Mouse (Mus musculus) megakaryocyte, embryonic 14.5 days (primary cell): Measurements from ENCODE around the gene Inhbc. TPM values are rescaled to one million over a fixed set of nuclear protein-coding genes. Genes with fewer than 3 reads are reported as not detected.
A peak's percentile ranks its signal among the peaks of the same experiment; 100 is the strongest.

Source experiments
- H3K27me3 ChIP-seq: replicated peaks from 2 replicates; pipeline ENCODE3; 2012; ENCODE audit warnings: inconsistent platforms
- H3K36me3 ChIP-seq: replicated peaks from 2 replicates; pipeline ENCODE3; 2012; ENCODE audit warnings: low read length, inconsistent platforms, mixed read lengths
- H3K4me1 ChIP-seq: 2 replicates; pipeline ENCODE4 v1.6.1; 2012; ENCODE audit warnings: inconsistent platforms
- H3K4me3 ChIP-seq: replicated peaks from 2 replicates; pipeline ENCODE3; 2012; ENCODE audit warnings: moderate library complexity, mild to moderate bottlenecking, inconsistent platforms
- H3K9me3 ChIP-seq: 2 replicates; pipeline ENCODE4 v1.6.1; 2012; ENCODE audit warnings: inconsistent platforms
- FLI1 ChIP-seq: IDR thresholded peaks from 2 replicates; pipeline ENCODE4 v1.6.1; 2012; ENCODE audit warnings: low read length, inconsistent platforms, mixed read lengths
- GATA1 ChIP-seq: IDR thresholded peaks from 3 replicates; pipeline ENCODE4 v1.6.1; 2012; ENCODE audit warnings: mixed read lengths, low read length, inconsistent platforms, borderline replicate concordance
- polyA plus RNA-seq: library from polyadenylated mRNA; stranded (reverse); fragments of >175 nt; gene quantifications from 2 replicates; pipeline ENCODE4 v1.2.3, GENCODE M21; 2012; ENCODE audit warnings: low replicate concordance; ENCODE audit not compliant: insufficient read depth

Gene Inhbc
- polyA plus RNA-seq, 1 experiment: not detected

DNA sequence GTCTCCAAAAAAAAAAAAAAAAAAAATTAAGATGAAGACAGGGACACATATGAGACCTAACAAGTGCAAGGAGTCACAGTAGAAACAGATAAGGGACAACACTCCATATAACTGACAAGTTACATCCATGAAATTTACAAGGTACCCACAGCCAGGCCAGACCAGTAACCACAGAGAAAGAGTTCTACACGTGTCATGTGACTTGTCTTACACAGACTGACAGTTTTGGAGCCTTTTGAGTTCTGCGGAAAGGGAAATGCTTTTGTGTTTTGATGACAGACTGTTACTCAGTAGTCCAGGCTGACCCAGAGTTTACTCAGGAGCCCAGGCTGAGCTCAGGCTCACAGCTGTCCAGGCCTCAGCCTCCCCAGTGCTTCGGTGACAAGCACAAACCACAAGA lies 27.2 kb downstream of the Inhbc start:
- H3K4me1 ChIP-seq: peaks cover 38% of the 10 kb centered on the region
- peaks cover 21% of the 10 kb centered on the region for H3K9me3 ChIP-seq
- no peak overlapping the region for H3K4me3 ChIP-seq
- no peaks in the 10 kb centered on the region for H3K36me3 ChIP-seq
- no peak for TF ChIP-seq GATA1
- no peak for TF ChIP-seq FLI1
- H3K27me3 ChIP-seq: peaks cover 36% of the 10 kb centered on the region

DNA sequence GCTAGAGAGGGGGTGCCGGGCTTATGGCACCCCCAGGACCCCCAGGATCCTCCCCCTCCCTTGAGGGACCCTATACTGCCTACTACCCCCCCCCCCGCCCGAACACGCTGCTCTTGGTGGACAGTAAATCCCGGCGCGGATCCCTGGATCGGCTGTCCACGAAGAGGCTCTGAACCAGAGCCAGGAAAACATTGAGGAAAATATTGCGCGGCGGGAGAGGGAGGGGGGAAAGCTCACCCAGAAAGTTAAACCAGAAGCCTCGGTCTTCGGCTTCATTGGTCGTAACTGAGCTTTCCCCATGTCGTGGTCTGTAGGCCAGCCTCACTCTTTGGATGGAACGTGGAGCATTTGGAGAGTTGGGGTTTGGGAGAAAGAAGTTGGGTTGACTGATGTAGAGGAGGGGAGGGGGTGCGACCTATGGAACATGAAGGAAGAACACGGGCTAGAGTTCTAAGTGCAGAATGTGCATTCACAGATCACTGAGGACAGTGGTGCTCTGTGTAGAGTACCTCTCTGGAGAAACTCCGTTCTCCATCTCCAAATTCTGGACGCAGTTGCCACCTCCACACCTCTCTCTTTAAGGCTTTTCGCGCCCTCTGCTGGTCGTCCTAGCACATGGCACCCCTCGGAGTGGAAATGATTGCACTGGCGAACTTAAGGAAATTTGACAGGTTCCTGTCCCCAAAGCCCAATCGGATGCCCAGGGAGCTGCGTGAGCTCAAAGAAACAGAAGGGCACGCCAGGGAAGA lies 28.2 kb downstream of the Inhbc start, which contains the start of gene Gli1:
Gli1 (minus strand) TSS at position 84 of the 749 bp plus-strand sequence.
- peaks cover 38% of the 10 kb centered on the region for H3K4me1 ChIP-seq
- H3K27me3 ChIP-seq: peaks cover 46% of the 10 kb centered on the region
- H3K36me3 ChIP-seq: no peaks in the 10 kb centered on the region
- TF ChIP-seq FLI1: no peak
- peak within 1 kb of the TSS; percentile 87 for H3K4me3 ChIP-seq
- H3K9me3 ChIP-seq: peaks cover 21% of the 10 kb centered on the region

GRCm38 (mm10) chr10:127341360-127341690 lies 28.9 kb downstream of the Inhbc start:
- peaks cover 38% of the 10 kb centered on the region for H3K4me1 ChIP-seq
- peaks cover 53% of the 10 kb centered on the region for H3K27me3 ChIP-seq
- H3K4me3 ChIP-seq: peak overlapping the region; percentile 87
- TF ChIP-seq GATA1 (no peak), FLI1 (no peak)
- H3K9me3 ChIP-seq: peaks cover 20% of the 10 kb centered on the region
- no peaks in the 10 kb centered on the region for H3K36me3 ChIP-seq

- Histone ChIP-seq H3K9me3 (peaks cover 15% of the 10 kb centered on the region), H3K36me3 (no peaks in the 10 kb centered on the region), H3K4me1 (peaks cover 38% of the 10 kb centered on the region), H3K4me3 (peak overlapping the region; percentile 92), H3K27me3 (peaks cover 56% of the 10 kb centered on the region)
- TF ChIP-seq FLI1 (no peak), GATA1 (no peak)
These were observed 29.5 kb downstream of the Inhbc start for GRCm38 (mm10) chr10:127340577-127341359.

GRCm38 (mm10) chr10:127339683-127340576 lies 30.3 kb downstream of the Inhbc start:
- Histone ChIP-seq H3K4me1 (peaks cover 38% of the 10 kb centered on the region), H3K27me3 (peaks cover 51% of the 10 kb centered on the region), H3K4me3 (peak overlapping the region; percentile 92), H3K36me3 (no peaks in the 10 kb centered on the region), H3K9me3 (peaks cover 7% of the 10 kb centered on the region)
- TF ChIP-seq GATA1 (no peak), FLI1 (no peak)

- peaks cover 50% of the 10 kb centered on the region for H3K27me3 ChIP-seq
- H3K9me3 ChIP-seq: no peaks in the 10 kb centered on the region
- peaks cover 38% of the 10 kb centered on the region for H3K4me1 ChIP-seq
- TF ChIP-seq GATA1 (no peak), FLI1 (no peak)
- H3K36me3 ChIP-seq: no peaks in the 10 kb centered on the region
- H3K4me3 ChIP-seq: peak overlapping the region; percentile 92
These were observed 31.1 kb downstream of the Inhbc start for GRCm38 (mm10) chr10:127338930-127339682.

- TF ChIP-seq FLI1 (no peak), GATA1 (no peak)
- no peak overlapping the region for H3K4me3 ChIP-seq
- H3K27me3 ChIP-seq: peaks cover 52% of the 10 kb centered on the region
- peaks cover 37% of the 10 kb centered on the region for H3K4me1 ChIP-seq
- H3K36me3 ChIP-seq: no peaks in the 10 kb centered on the region
- no peaks in the 10 kb centered on the region for H3K9me3 ChIP-seq
These were observed 32.6 kb downstream of the Inhbc start for GRCm38 (mm10) chr10:127337536-127338099.

GRCm38 (mm10) chr10:127336952-127337351 lies 33.3 kb downstream of the Inhbc start:
- TF ChIP-seq GATA1: no peak
- TF ChIP-seq FLI1: no peak
- Histone ChIP-seq H3K4me3 (no peak overlapping the region), H3K9me3 (peaks cover 5% of the 10 kb centered on the region), H3K27me3 (peaks cover 57% of the 10 kb centered on the region), H3K4me1 (peaks cover 35% of the 10 kb centered on the region), H3K36me3 (no peaks in the 10 kb centered on the region)
